Mouse (Mus musculus): ENCODE measurements around the gene Nup98. TPM values are rescaled to one million over a fixed set of nuclear protein-coding genes. Genes with fewer than 3 reads are reported as not detected.

Gene Nup98
- 10 to 100 TPM; 41.6 to 49.2 (median 45.3) TPM for total RNA-seq (2022)

- peak; percentile 99 for DNase-seq (ENCODE audit: low spot score in 2 of 2)
These were observed at the start of gene Nup98, which contains the start of gene Pgap2 for GRCm38 (mm10) chr7:102209756-102210721. Nup98 (minus strand) TSS chr7:102210176. Pgap2 (plus strand) TSS chr7:102210208.

- no peak for DNase-seq (ENCODE audit: low spot score in 2 of 2)
These were observed 48.8 kb upstream of the Nup98 start for GRCm38 (mm10) chr7:102258753-102259152.

GRCm38 (mm10) chr7:102258189-102258588 lies 48.2 kb upstream of the Nup98 start:
- DNase-seq (ENCODE audit: low spot score in 2 of 2), result peak in 1 of 2 experiments; percentile 85

- no peak for DNase-seq (ENCODE audit: low spot score in 2 of 2)
These were observed 46.7 kb upstream of the Nup98 start for GRCm38 (mm10) chr7:102256636-102257035.

GRCm38 (mm10) chr7:102255954-102256353 lies 46.0 kb upstream of the Nup98 start, which contains the start of gene Rhog:
Rhog (minus strand) TSS chr7:102256054.
- DNase-seq (ENCODE audit: low spot score in 2 of 2), result no peak

GRCm38 (mm10) chr7:102253631-102254030 lies 43.7 kb upstream of the Nup98 start:
- DNase-seq (ENCODE audit: low spot score in 2 of 2), result no peak

GRCm38 (mm10) chr7:102250631-102251214 lies 40.7 kb upstream of the Nup98 start:
- DNase-seq (ENCODE audit: low spot score in 2 of 2), result peak; percentile 81 to 85

GRCm38 (mm10) chr7:102249896-102250630 lies 40.1 kb upstream of the Nup98 start:
- no peak for DNase-seq (ENCODE audit: low spot score in 2 of 2)

GRCm38 (mm10) chr7:102249531-102249895 lies 39.5 kb upstream of the Nup98 start:
- DNase-seq (ENCODE audit: low spot score in 2 of 2), result no peak

GRCm38 (mm10) chr7:102248691-102249404 lies 38.9 kb upstream of the Nup98 start:
- DNase-seq (ENCODE audit: low spot score in 2 of 2), result no peak

GRCm38 (mm10) chr7:102246956-102247797 lies 37.2 kb upstream of the Nup98 start:
- no peak for DNase-seq (ENCODE audit: low spot score in 2 of 2)

- DNase-seq (ENCODE audit: low spot score in 2 of 2), result no peak
These were observed 36.3 kb upstream of the Nup98 start for GRCm38 (mm10) chr7:102246265-102246664.

GRCm38 (mm10) chr7:102245775-102246174 lies 35.8 kb upstream of the Nup98 start:
- DNase-seq (ENCODE audit: low spot score in 2 of 2), result no peak

GRCm38 (mm10) chr7:102244782-102245535 lies 35.0 kb upstream of the Nup98 start:
- DNase-seq (ENCODE audit: low spot score in 2 of 2), result no peak

GRCm38 (mm10) chr7:102243870-102244269 lies 33.9 kb upstream of the Nup98 start:
- no peak for DNase-seq (ENCODE audit: low spot score in 2 of 2)

- no peak for DNase-seq (ENCODE audit: low spot score in 2 of 2)
These were observed 32.9 kb upstream of the Nup98 start for GRCm38 (mm10) chr7:102242917-102243316.

GRCm38 (mm10) chr7:102242371-102242770 lies 32.4 kb upstream of the Nup98 start:
- no peak for DNase-seq (ENCODE audit: low spot score in 2 of 2)

- DNase-seq (ENCODE audit: low spot score in 2 of 2), result no peak
These were observed 29.6 kb upstream of the Nup98 start for GRCm38 (mm10) chr7:102239591-102239990.

GRCm38 (mm10) chr7:102238686-102239286 lies 28.8 kb upstream of the Nup98 start:
- peak in 1 of 2 experiments; percentile 69 for DNase-seq (ENCODE audit: low spot score in 2 of 2)
